Mouse (Mus musculus): ENCODE results near the gene Vmn1r32.
A peak's percentile ranks its signal among the peaks of the same experiment; 100 is the strongest.

Gene Vmn1r32

DNA sequence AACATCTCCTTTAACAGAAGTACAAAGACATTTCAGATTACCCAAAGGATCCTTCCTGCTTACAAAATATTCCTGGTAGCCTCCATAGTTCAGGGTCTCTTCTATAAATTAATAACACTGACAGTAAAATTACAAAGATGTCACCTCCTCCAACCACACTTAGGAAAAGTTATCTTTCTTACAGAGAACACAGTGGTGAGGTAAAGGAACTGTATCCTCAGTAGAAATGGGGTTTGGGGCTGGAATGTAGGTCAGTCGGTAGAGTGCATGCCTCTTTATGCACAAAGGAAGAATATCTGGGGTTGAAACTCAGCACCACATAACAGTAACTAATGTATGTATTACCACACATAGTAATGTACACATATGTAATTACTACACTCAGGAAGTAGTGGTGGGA is at the start of gene Vmn1r32:
TSS of gene Vmn1r32 (minus strand) at position 101 of the 400 bp plus-strand sequence.
- no peak for DNase-seq

DNA sequence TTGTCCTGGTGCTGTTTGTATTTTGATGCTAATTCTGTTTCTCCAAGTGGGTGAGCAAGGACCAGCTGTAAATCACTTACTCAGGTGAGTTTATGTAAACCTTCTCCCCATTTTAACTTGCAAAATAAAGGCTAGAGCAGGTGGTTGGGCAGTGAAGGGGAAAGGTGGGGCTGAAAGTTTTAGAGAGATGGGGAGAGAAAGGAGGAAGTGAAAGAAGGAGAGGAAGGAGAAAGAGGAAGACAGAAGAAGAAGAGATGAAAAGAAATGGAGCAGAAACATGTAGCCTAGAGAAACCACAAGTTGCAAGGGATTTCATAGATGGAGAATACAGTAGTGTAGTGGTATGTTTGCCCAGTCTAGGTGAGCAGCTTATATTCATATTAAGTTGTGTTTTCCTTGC is 35.9 kb upstream of the Vmn1r32 start:
- no peak for DNase-seq

DNA sequence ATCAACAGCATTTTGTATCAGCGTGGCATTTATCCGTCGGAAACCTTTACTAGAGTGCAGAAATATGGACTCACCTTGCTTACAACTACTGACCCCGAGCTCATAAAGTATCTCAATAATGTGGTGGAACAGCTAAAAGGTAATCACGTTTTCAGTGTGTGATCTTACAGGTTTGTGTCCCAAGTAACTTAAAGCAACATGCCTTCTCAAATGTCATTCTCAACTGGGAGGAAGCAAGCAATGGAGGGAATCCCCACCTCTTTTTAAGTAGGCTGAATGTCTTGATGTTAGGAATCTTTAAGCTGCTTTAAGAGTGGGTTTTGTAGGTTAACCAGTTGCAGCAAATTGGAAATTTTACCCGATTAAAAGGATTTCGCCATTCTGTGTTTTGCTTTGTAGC is 23.9 kb downstream of the Vmn1r32 start:
- no peak for DNase-seq

DNA sequence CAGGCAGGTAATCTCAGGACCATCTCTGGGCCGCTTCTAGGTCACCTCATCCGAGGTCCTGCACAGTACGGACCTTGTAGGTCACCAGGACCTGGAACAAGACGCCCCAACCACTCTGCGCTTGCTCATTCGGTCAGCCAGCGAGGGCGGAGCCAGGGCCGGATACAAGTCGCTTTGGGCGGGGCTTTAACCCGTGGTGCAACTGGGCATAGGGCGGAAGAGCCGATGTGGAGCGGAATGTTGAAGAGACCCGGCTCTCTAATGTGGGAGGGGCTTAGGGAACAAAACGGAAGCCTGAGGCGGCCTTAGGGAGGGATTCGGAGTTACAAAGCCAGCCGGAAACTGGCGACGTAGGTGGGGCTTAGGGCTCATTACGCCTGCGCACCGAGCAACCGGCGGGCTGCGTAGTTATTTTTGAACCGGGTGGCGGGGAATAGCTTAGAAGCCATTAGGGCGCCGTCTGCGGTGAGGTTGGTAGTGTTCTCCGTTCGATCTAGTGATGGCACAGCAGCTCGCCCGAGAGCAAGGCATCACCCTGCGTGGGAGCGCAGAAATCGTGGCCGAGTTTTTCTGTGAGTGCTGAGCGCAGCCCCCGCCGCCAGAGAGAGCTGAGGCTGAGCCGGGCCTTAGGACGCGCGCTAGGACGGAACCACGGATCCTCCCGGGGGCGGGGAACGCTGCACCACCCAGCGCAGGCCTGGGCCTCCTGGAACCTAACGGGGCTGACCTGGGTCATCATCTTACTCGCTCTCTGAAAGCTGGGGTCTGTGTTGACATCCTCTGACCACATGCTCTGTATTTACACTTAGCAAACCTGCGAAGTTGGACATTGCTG is 24.7 kb downstream of the Vmn1r32 start, which contains the start of gene Mad2l1:
TSS of gene Mad2l1 (plus strand) at position 363 of the 835 bp plus-strand sequence.
- peak; percentile 94 for DNase-seq

DNA sequence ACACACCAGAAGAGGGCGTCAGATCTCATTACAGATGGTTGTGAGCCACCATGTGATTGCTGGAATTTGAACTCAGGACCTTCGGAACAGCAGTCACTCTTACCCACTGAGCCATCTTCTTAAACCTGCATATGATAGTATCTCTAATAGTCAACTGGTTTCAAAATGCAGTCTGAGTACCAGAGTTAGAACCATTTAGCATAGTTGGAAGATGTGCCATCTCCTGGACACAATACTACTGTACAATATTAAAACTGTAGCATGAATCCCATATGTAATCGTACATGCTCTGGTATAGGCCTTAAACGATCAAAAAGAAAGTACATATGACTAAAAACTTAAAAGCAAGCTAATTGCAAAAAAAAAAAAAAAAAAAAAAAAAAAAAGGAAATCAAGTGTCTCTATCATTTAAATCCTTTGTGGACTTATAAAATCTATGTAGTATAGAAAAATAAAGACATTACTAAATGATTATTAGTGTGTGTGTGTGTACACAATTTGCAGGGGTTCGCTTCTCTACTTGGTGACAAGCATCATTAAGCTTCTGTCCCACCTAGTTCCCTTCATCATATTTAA is 25.4 kb downstream of the Vmn1r32 start:
- DNase-seq: no peak

DNA sequence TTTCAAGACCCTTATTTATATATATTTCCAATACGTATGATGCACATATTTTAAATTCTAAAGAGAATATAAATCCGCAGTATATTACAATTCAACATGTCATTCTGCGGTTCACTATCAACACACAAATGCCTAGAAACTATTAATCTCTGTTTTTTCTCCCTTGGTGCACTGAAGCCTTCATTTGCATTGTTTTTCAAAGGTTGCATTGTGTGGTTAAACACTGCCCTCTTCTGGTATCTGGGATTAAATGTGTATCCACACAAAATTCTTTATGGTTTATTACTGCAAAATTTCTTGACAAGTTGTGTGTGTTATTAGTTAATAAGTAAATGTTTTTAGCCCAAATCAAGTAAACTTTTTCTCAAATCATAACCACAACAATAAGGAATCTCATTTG is 26.7 kb downstream of the Vmn1r32 start:
- no peak for DNase-seq

DNA sequence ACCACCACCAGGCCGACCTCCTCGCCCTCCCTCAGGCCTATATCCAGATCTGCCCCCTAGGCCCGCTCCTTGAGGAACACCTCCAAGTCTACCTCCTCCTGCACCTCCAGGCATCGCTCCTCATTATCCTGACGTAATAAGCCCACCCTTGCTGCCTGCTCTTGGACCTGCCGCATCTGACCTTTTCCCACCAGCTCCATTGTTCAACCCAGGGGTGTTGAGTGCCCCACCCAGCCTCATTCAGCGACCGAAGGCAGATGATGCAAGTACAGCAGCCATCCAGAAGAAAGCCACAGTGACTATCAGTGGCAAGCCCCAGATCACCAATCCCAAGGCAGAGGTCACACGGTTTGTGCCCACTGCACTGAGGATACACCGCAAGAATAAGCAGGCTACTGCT is 31.5 kb downstream of the Vmn1r32 start:
- no peak for DNase-seq

DNA sequence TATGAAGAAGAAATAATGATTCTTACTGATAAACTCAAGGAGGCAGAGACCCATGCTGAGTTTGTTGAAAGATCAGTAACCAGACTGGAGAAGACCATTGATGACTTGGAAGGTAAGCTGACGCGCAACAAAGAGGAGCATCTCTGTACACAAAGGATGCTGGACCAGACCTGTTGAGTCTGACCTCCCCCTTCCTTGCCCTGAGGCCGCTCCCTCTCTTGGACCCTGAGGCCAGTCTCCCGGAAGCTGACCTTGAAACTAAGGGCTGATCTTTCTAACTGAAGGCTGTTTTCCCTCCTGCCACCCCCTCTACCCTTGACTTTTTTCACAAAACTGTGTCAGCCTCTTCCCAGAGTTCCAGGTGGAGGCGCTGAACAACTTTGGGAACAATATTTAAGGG is 43.5 kb downstream of the Vmn1r32 start:
- DNase-seq: no peak

All from right cerebral cortex, postnatal 25 days (tissue).